In genomic region chr10:21843861-21844260, GRCm38 (mm10) we compare ENCODE assay signal across 15 mouse cellular contexts.
"Had no signal": no experiment of that assay in that cellular context is flagged by ENCODE, and none has a peak within 500 bp of the region (broad histone marks: within the 10 kb centered on the region; RNA-seq: fewer than 3 reads in every experiment).

No protein-coding gene starts in this region.

- H3K27me3 ChIP-seq: liver, embryonic 13.5 days; megakaryocyte, embryonic 14.5 days; midbrain, embryonic 13.5 days; neural tube, embryonic 13.5 days had no signal

- H3K27ac ChIP-seq: kidney, postnatal 0 days; liver, embryonic 13.5 days; midbrain, embryonic 10.5 days; midbrain, embryonic 13.5 days; neural tube, embryonic 13.5 days had no signal

- H3K4me2 ChIP-seq: liver, embryonic 13.5 days; midbrain, embryonic 13.5 days; neural tube, embryonic 13.5 days had no signal

- H3K4me3 ChIP-seq: liver, embryonic 13.5 days; megakaryocyte, embryonic 14.5 days; midbrain, embryonic 10.5 days; midbrain, embryonic 13.5 days; myocyte; neural tube, embryonic 13.5 days had no signal

- H3K9me3 ChIP-seq: liver, embryonic 13.5 days; megakaryocyte, embryonic 14.5 days; midbrain, embryonic 10.5 days; midbrain, embryonic 13.5 days; neural tube, embryonic 13.5 days had no signal

- DNase-seq: kidney, adult 2 months; kidney, postnatal 36 days; liver, embryonic 13.5 days; lung, adult 2 months; lung, postnatal 36 days; thymus, adult 18-20 months; thymus, postnatal 14 days; thymus, postnatal 4 days had no signal

- H3K9ac ChIP-seq: liver, embryonic 13.5 days; midbrain, embryonic 13.5 days; neural tube, embryonic 13.5 days had no signal

- H3K36me3 ChIP-seq: liver, embryonic 13.5 days; midbrain, embryonic 10.5 days; midbrain, embryonic 13.5 days; neural tube, embryonic 13.5 days had no signal

- H3K4me1 ChIP-seq: neural tube, embryonic 13.5 days had no signal

- ATAC-seq: midbrain, embryonic 13.5 days; midbrain, embryonic 16.5 days had no signal
